Mouse (Mus musculus): ENCODE data around the gene Ptprm. TPM values are rescaled to one million over a fixed set of nuclear protein-coding genes. Genes with fewer than 3 reads are reported as not detected.

Gene Ptprm
- polyA plus RNA-seq, 1 experiment: not detected

GRCm38 (mm10) chr17:66943539-66943938 lies 410.7 kb downstream of the Ptprm start:
- TF ChIP-seq CTCF (IDR thresholded peaks at IDR 0.05; ENCODE audit: insufficient read depth, low read depth, low read length) (no peak), POLR2A (IDR thresholded peaks at IDR 0.05; ENCODE audit: insufficient read depth, low read depth, low read length) (no peak)
- no peak overlapping the region for H3K4me3 ChIP-seq (ENCODE audit: insufficient read depth, low read depth, low read length)
- peaks cover 2% of the 10 kb centered on the region; the same call in 1 of the 2 replicates for H3K4me1 ChIP-seq (ENCODE audit: control insufficient read depth, insufficient read depth, low read length)
- H3K27ac ChIP-seq (ENCODE audit: insufficient read depth, low read depth, low read length): no peak overlapping the region
- 78% methylated on average over 9 of the region's 9 CpGs for WGBS

GRCm38 (mm10) chr17:66925611-66926010 lies 428.6 kb downstream of the Ptprm start:
- Histone ChIP-seq H3K27ac (ENCODE audit: insufficient read depth, low read depth, low read length) (no peak overlapping the region), H3K4me1 (ENCODE audit: control insufficient read depth, insufficient read depth, low read length) (no peaks in the 10 kb centered on the region), H3K4me3 (ENCODE audit: insufficient read depth, low read depth, low read length) (no peak overlapping the region)
- 82% methylated on average over 5 of the region's 5 CpGs for WGBS
- TF ChIP-seq POLR2A (IDR thresholded peaks at IDR 0.05; ENCODE audit: insufficient read depth, low read depth, low read length) (no peak), CTCF (IDR thresholded peaks at IDR 0.05; ENCODE audit: insufficient read depth, low read depth, low read length) (no peak)

GRCm38 (mm10) chr17:66914696-66915095 lies 439.6 kb downstream of the Ptprm start:
- WGBS: 64% methylated on average over 6 of the region's 6 CpGs
- no peak overlapping the region for H3K27ac ChIP-seq (ENCODE audit: insufficient read depth, low read depth, low read length)
- no peak overlapping the region for H3K4me3 ChIP-seq (ENCODE audit: insufficient read depth, low read depth, low read length)
- TF ChIP-seq CTCF (IDR thresholded peaks at IDR 0.05; ENCODE audit: insufficient read depth, low read depth, low read length) (no peak), POLR2A (IDR thresholded peaks at IDR 0.05; ENCODE audit: insufficient read depth, low read depth, low read length) (no peak)
- H3K4me1 ChIP-seq (ENCODE audit: control insufficient read depth, insufficient read depth, low read length): no peaks in the 10 kb centered on the region

- H3K4me1 ChIP-seq (ENCODE audit: control insufficient read depth, insufficient read depth, low read length): no peaks in the 10 kb centered on the region
- no peak overlapping the region for H3K27ac ChIP-seq (ENCODE audit: insufficient read depth, low read depth, low read length)
- no peak overlapping the region for H3K4me3 ChIP-seq (ENCODE audit: insufficient read depth, low read depth, low read length)
- 87% methylated on average over 6 of the region's 6 CpGs for WGBS
- TF ChIP-seq CTCF (IDR thresholded peaks at IDR 0.05; ENCODE audit: insufficient read depth, low read depth, low read length): no peak
- no peak for TF ChIP-seq POLR2A (IDR thresholded peaks at IDR 0.05; ENCODE audit: insufficient read depth, low read depth, low read length)
Observed at GRCm38 (mm10) chr17:66912533-66912932, 441.7 kb downstream of the Ptprm start.

- Histone ChIP-seq H3K4me1 (ENCODE audit: control insufficient read depth, insufficient read depth, low read length) (no peaks in the 10 kb centered on the region), H3K4me3 (ENCODE audit: insufficient read depth, low read depth, low read length) (no peak overlapping the region), H3K27ac (ENCODE audit: insufficient read depth, low read depth, low read length) (no peak overlapping the region)
- TF ChIP-seq CTCF (IDR thresholded peaks at IDR 0.05; ENCODE audit: insufficient read depth, low read depth, low read length): no peak
- no peak for TF ChIP-seq POLR2A (IDR thresholded peaks at IDR 0.05; ENCODE audit: insufficient read depth, low read depth, low read length)
- 92% methylated on average over 11 of the region's 11 CpGs for WGBS
Observed at GRCm38 (mm10) chr17:66912120-66912519, 442.1 kb downstream of the Ptprm start.

GRCm38 (mm10) chr17:66909901-66910300 lies 444.4 kb downstream of the Ptprm start:
- H3K4me1 ChIP-seq (ENCODE audit: control insufficient read depth, insufficient read depth, low read length): no peaks in the 10 kb centered on the region
- H3K4me3 ChIP-seq (ENCODE audit: insufficient read depth, low read depth, low read length): no peak overlapping the region
- H3K27ac ChIP-seq (ENCODE audit: insufficient read depth, low read depth, low read length): no peak overlapping the region
- TF ChIP-seq POLR2A (IDR thresholded peaks at IDR 0.05; ENCODE audit: insufficient read depth, low read depth, low read length): no peak
- 87% methylated on average over 4 of the region's 4 CpGs for WGBS

- Histone ChIP-seq H3K4me1 (ENCODE audit: control insufficient read depth, insufficient read depth, low read length) (no peaks in the 10 kb centered on the region), H3K27ac (ENCODE audit: insufficient read depth, low read depth, low read length) (no peak overlapping the region), H3K4me3 (ENCODE audit: insufficient read depth, low read depth, low read length) (no peak overlapping the region)
- WGBS: 89% methylated on average over 6 of the region's 6 CpGs
- TF ChIP-seq POLR2A (IDR thresholded peaks at IDR 0.05; ENCODE audit: insufficient read depth, low read depth, low read length) (no peak), CTCF (IDR thresholded peaks at IDR 0.05; ENCODE audit: insufficient read depth, low read depth, low read length) (no peak)
Observed at GRCm38 (mm10) chr17:66908921-66909320, 445.3 kb downstream of the Ptprm start.

- Histone ChIP-seq H3K4me3 (ENCODE audit: insufficient read depth, low read depth, low read length) (no peak overlapping the region), H3K27ac (ENCODE audit: insufficient read depth, low read depth, low read length) (no peak overlapping the region), H3K4me1 (ENCODE audit: control insufficient read depth, insufficient read depth, low read length) (no peaks in the 10 kb centered on the region)
- TF ChIP-seq CTCF (IDR thresholded peaks at IDR 0.05; ENCODE audit: insufficient read depth, low read depth, low read length) (no peak), POLR2A (IDR thresholded peaks at IDR 0.05; ENCODE audit: insufficient read depth, low read depth, low read length) (no peak)
- WGBS: 59% methylated on average over 1 of the region's 1 CpGs
Observed at GRCm38 (mm10) chr17:66894181-66894580, 460.1 kb downstream of the Ptprm start.

- WGBS: 97% methylated on average over 6 of the region's 6 CpGs
- TF ChIP-seq CTCF (IDR thresholded peaks at IDR 0.05; ENCODE audit: insufficient read depth, low read depth, low read length) (no peak), POLR2A (IDR thresholded peaks at IDR 0.05; ENCODE audit: insufficient read depth, low read depth, low read length) (no peak)
- Histone ChIP-seq H3K4me1 (ENCODE audit: control insufficient read depth, insufficient read depth, low read length) (no peaks in the 10 kb centered on the region), H3K4me3 (ENCODE audit: insufficient read depth, low read depth, low read length) (no peak overlapping the region), H3K27ac (ENCODE audit: insufficient read depth, low read depth, low read length) (no peak overlapping the region)
Observed at GRCm38 (mm10) chr17:66891916-66892315, 462.3 kb downstream of the Ptprm start.
